Mouse (Mus musculus): Measurements from ENCODE around the gene Slitrk2. TPM values are rescaled to one million over a fixed set of nuclear protein-coding genes. Genes with fewer than 3 reads are reported as not detected.

Slitrk2 gene
- 0.25 and 0.65 TPM in 2 replicates for polyA plus RNA-seq (2011; ENCODE audit: insufficient read depth, insufficient read length, low replicate concordance, missing spikeins)

- H3K4me3 ChIP-seq (replicated peaks; ENCODE audit: control insufficient read depth, low read depth, low read length): no peak within 1 kb of the TSS
- TF ChIP-seq POLR2A (IDR thresholded peaks at IDR 0.05; ENCODE audit: borderline replicate concordance, control insufficient read depth, low read depth, low read length) (no peak), CTCF (IDR thresholded peaks at IDR 0.05; ENCODE audit: control insufficient read depth, insufficient read depth, low read length) (no peak)
- WGBS: 15% methylated on average over 23 of the region's 25 CpGs
- H3K27ac ChIP-seq (ENCODE audit: control insufficient read depth, insufficient read depth, low read depth, low read length, poor library complexity): no peak within 1 kb of the TSS
- no peaks in the 10 kb centered on the region for H3K4me1 ChIP-seq (ENCODE audit: control insufficient read depth, insufficient read depth, low read length)
These were observed at the start of gene Slitrk2 for GRCm38 (mm10) chrX:66648911-66649620. Slitrk2 (plus strand) TSS chrX:66649318.

GRCm38 (mm10) chrX:66605490-66605889 is 43.6 kb upstream of the Slitrk2 start:
- WGBS: 57% methylated on average over 3 of the region's 3 CpGs
- H3K4me1 ChIP-seq (ENCODE audit: control insufficient read depth, insufficient read depth, low read length): no peaks in the 10 kb centered on the region
- no peak overlapping the region for H3K4me3 ChIP-seq (replicated peaks; ENCODE audit: control insufficient read depth, low read depth, low read length)
- TF ChIP-seq CTCF (IDR thresholded peaks at IDR 0.05; ENCODE audit: control insufficient read depth, insufficient read depth, low read length) (no peak), POLR2A (IDR thresholded peaks at IDR 0.05; ENCODE audit: borderline replicate concordance, control insufficient read depth, low read depth, low read length) (no peak)
- no peak overlapping the region for H3K27ac ChIP-seq (ENCODE audit: control insufficient read depth, insufficient read depth, low read depth, low read length, poor library complexity)

- Histone ChIP-seq H3K4me3 (replicated peaks; ENCODE audit: control insufficient read depth, low read depth, low read length) (no peak overlapping the region), H3K27ac (ENCODE audit: control insufficient read depth, insufficient read depth, low read depth, low read length, poor library complexity) (no peak overlapping the region), H3K4me1 (ENCODE audit: control insufficient read depth, insufficient read depth, low read length) (no peaks in the 10 kb centered on the region)
- 9% methylated on average over 21 of the region's 21 CpGs for WGBS
- no peak for TF ChIP-seq CTCF (IDR thresholded peaks at IDR 0.05; ENCODE audit: control insufficient read depth, insufficient read depth, low read length)
- no peak for TF ChIP-seq POLR2A (IDR thresholded peaks at IDR 0.05; ENCODE audit: borderline replicate concordance, control insufficient read depth, low read depth, low read length)
These were observed 3.5 kb downstream of the Slitrk2 start for GRCm38 (mm10) chrX:66652455-66653144.

- Histone ChIP-seq H3K27ac (ENCODE audit: control insufficient read depth, insufficient read depth, low read depth, low read length, poor library complexity) (no peak overlapping the region), H3K4me3 (replicated peaks; ENCODE audit: control insufficient read depth, low read depth, low read length) (no peak overlapping the region), H3K4me1 (ENCODE audit: control insufficient read depth, insufficient read depth, low read length) (no peaks in the 10 kb centered on the region)
- 37% methylated on average over 2 of the region's 2 CpGs for WGBS
- no peak for TF ChIP-seq POLR2A (IDR thresholded peaks at IDR 0.05; ENCODE audit: borderline replicate concordance, control insufficient read depth, low read depth, low read length)
- no peak for TF ChIP-seq CTCF (IDR thresholded peaks at IDR 0.05; ENCODE audit: control insufficient read depth, insufficient read depth, low read length)
These were observed 8.2 kb downstream of the Slitrk2 start for GRCm38 (mm10) chrX:66657365-66657764.

- H3K4me1 ChIP-seq (ENCODE audit: control insufficient read depth, insufficient read depth, low read length): no peaks in the 10 kb centered on the region
- WGBS: 79% methylated on average over 4 of the region's 4 CpGs
- H3K4me3 ChIP-seq (replicated peaks; ENCODE audit: control insufficient read depth, low read depth, low read length): no peak overlapping the region
- no peak for TF ChIP-seq POLR2A (IDR thresholded peaks at IDR 0.05; ENCODE audit: borderline replicate concordance, control insufficient read depth, low read depth, low read length)
- TF ChIP-seq CTCF (IDR thresholded peaks at IDR 0.05; ENCODE audit: control insufficient read depth, insufficient read depth, low read length): no peak
- no peak overlapping the region for H3K27ac ChIP-seq (ENCODE audit: control insufficient read depth, insufficient read depth, low read depth, low read length, poor library complexity)
These were observed 27.8 kb downstream of the Slitrk2 start for GRCm38 (mm10) chrX:66676959-66677358.

GRCm38 (mm10) chrX:66678646-66679045 is 29.5 kb downstream of the Slitrk2 start:
- H3K4me1 ChIP-seq (ENCODE audit: control insufficient read depth, insufficient read depth, low read length): no peaks in the 10 kb centered on the region
- H3K4me3 ChIP-seq (replicated peaks; ENCODE audit: control insufficient read depth, low read depth, low read length): no peak overlapping the region
- WGBS: 56% methylated on average over 7 of the region's 7 CpGs
- no peak for TF ChIP-seq CTCF (IDR thresholded peaks at IDR 0.05; ENCODE audit: control insufficient read depth, insufficient read depth, low read length)
- H3K27ac ChIP-seq (ENCODE audit: control insufficient read depth, insufficient read depth, low read depth, low read length, poor library complexity): no peak overlapping the region

All from bone marrow, adult 2 months (tissue).